Mouse (Mus musculus) MEL (cell line): Measurements from ENCODE around the gene Cfap43. TPM values are rescaled to one million over a fixed set of nuclear protein-coding genes. Genes with fewer than 3 reads are reported as not detected.

Experiments
- DNase-seq: peaks from one replicate; pipeline ENCODE4 v3.0.0; 2011; ENCODE audit warnings: low read depth, low spot score
- H3K27ac ChIP-seq: 2 replicates; pipeline ENCODE4 v1.5.1; 2012; ENCODE audit warnings: low read depth, mild to moderate bottlenecking, control low read depth, low read length, moderate library complexity; ENCODE audit not compliant: control insufficient read depth
- H3K27me3 ChIP-seq, 2 experiments: fragments of 150-350 bp in 1 of 2; sonication (generic) in 1 of 2; 2 replicates each; pipeline ENCODE4 v1.6.1; 2012; ENCODE audit warnings: low read length in 2 of 2, mild to moderate bottlenecking in 2 of 2, improper control_type of control experiment in 1 of 2, moderate library complexity in 1 of 2; ENCODE audit not compliant: insufficient read depth in 2 of 2, control insufficient read depth in 1 of 2
- H3K36me3 ChIP-seq, 2 experiments: 2 replicates each; pipeline ENCODE4 v1.6.1; 2012 to 2014; ENCODE audit warnings: low read length in 2 of 2, improper control_type of control experiment in 1 of 2, inconsistent platforms in 1 of 2, mild to moderate bottlenecking in 1 of 2; ENCODE audit not compliant: insufficient read depth in 2 of 2, control insufficient read depth in 1 of 2
- H3K4me1 ChIP-seq, 2 experiments: fragments of 150-350 bp in 1 of 2; sonication (generic) in 1 of 2; 2 replicates each; pipeline ENCODE4 v1.6.1; 2012; ENCODE audit warnings: low read length in 2 of 2, improper control_type of control experiment in 1 of 2, mild to moderate bottlenecking in 1 of 2; ENCODE audit not compliant: insufficient read depth in 2 of 2, control insufficient read depth in 1 of 2
- H3K4me3 ChIP-seq, 2 experiments: fragments of 150-350 bp in 1 of 2; sonication (generic) in 1 of 2; 2 replicates each; pipeline ENCODE4 v1.5.1; 2012; ENCODE audit warnings: low read depth in 2 of 2, low read length in 2 of 2, mild to moderate bottlenecking in 2 of 2, moderate library complexity in 2 of 2, control low read depth in 1 of 2, improper control_type of control experiment in 1 of 2; ENCODE audit not compliant: control insufficient read depth in 1 of 2, insufficient read depth in 1 of 2
- H3K79me2 ChIP-seq: 2 replicates; pipeline ENCODE4 v1.6.1; 2012; ENCODE audit warnings: mild to moderate bottlenecking, low read length, moderate library complexity; ENCODE audit not compliant: control insufficient read depth, poor library complexity, insufficient read depth
- H3K9ac ChIP-seq: 2 replicates; pipeline ENCODE4 v1.6.1; 2012; ENCODE audit warnings: low read depth, mild to moderate bottlenecking, control low read depth, low read length, moderate library complexity; ENCODE audit not compliant: control insufficient read depth, poor library complexity, severe bottlenecking
- H3K9me3 ChIP-seq: fragments of 150-350 bp; sonication (generic); replicated peaks from 2 replicates; pipeline ENCODE4 v1.6.1; 2012; ENCODE audit warnings: mild to moderate bottlenecking, low read length, improper control_type of control experiment, moderate library complexity; ENCODE audit not compliant: insufficient read depth
- BHLHE40 ChIP-seq: IDR thresholded peaks from 2 replicates; pipeline ENCODE4 v1.6.1; 2012; ENCODE audit warnings: low read depth, mild to moderate bottlenecking, inconsistent platforms, low read length, improper control_type of control experiment, borderline replicate concordance
- CTCF ChIP-seq, 3 experiments: IDR thresholded peaks in 2 of 3; conservative IDR thresholded peaks in 1 of 3; 2 replicates each; pipeline ENCODE4 v1.5.1; 2011 to 2012; ENCODE audit warnings: low read length in 3 of 3, low read depth in 2 of 3, mild to moderate bottlenecking in 2 of 3, improper control_type of control experiment in 1 of 3, inconsistent platforms in 1 of 3, mixed read lengths in 1 of 3, moderate library complexity in 1 of 3; ENCODE audit not compliant: control insufficient read depth in 1 of 3, insufficient read depth in 1 of 3, poor library complexity in 1 of 3, severe bottlenecking in 1 of 3
- E2F4 ChIP-seq: IDR thresholded peaks from 2 replicates; pipeline ENCODE4 v1.6.1; 2011; ENCODE audit warnings: low read depth, low read length, improper control_type of control experiment, borderline replicate concordance
- ELF1 ChIP-seq: IDR thresholded peaks from 2 replicates; pipeline ENCODE4 v1.6.1; 2014; ENCODE audit warnings: low read depth, mild to moderate bottlenecking, inconsistent platforms, low read length, improper control_type of control experiment, moderate library complexity
- ETS1 ChIP-seq: IDR thresholded peaks from 2 replicates; pipeline ENCODE4 v1.6.1; 2012; ENCODE audit warnings: low read depth, mild to moderate bottlenecking, inconsistent platforms, low read length, improper control_type of control experiment, moderate library complexity
- GATA1 ChIP-seq: IDR thresholded peaks from 2 replicates; pipeline ENCODE4 v1.6.1; 2011; ENCODE audit warnings: low read depth, low read length, improper control_type of control experiment
- HCFC1 ChIP-seq: IDR thresholded peaks from 2 replicates; pipeline ENCODE4 v1.6.1; 2012; ENCODE audit warnings: low read depth, mild to moderate bottlenecking, inconsistent platforms, low read length, improper control_type of control experiment, moderate library complexity
- KAT2A ChIP-seq: conservative IDR thresholded peaks from 2 replicates; pipeline ENCODE4 v1.6.1; 2012; ENCODE audit warnings: low read depth, low read length, improper control_type of control experiment, inconsistent platforms
- MAFK ChIP-seq: IDR thresholded peaks from 2 replicates; pipeline ENCODE4 v1.6.1; 2011; ENCODE audit warnings: low read depth, mild to moderate bottlenecking, low read length, improper control_type of control experiment, borderline replicate concordance
- MAX ChIP-seq: IDR thresholded peaks from 2 replicates; pipeline ENCODE4 v1.6.1; 2011; ENCODE audit warnings: low read length, improper control_type of control experiment
- MAZ ChIP-seq: IDR thresholded peaks from 2 replicates; pipeline ENCODE4 v1.6.1; 2012; ENCODE audit warnings: low read depth, mild to moderate bottlenecking, inconsistent platforms, low read length, improper control_type of control experiment
- MEF2A ChIP-seq: IDR thresholded peaks from 2 replicates; pipeline ENCODE4 v1.6.1; 2014; ENCODE audit warnings: low read depth, mild to moderate bottlenecking, inconsistent platforms, low read length, improper control_type of control experiment; ENCODE audit not compliant: poor library complexity, insufficient replicate concordance, severe bottlenecking; ENCODE audit errors: extremely low read depth
- MXI1 ChIP-seq: IDR thresholded peaks from 2 replicates; pipeline ENCODE4 v1.6.1; 2011; ENCODE audit warnings: mild to moderate bottlenecking, low read depth, low read length, improper control_type of control experiment
- MYB ChIP-seq: IDR thresholded peaks from 2 replicates; pipeline ENCODE4 v1.6.1; 2011; ENCODE audit warnings: mild to moderate bottlenecking, low read depth, low read length, improper control_type of control experiment
- MYC ChIP-seq: IDR thresholded peaks from 2 replicates; pipeline ENCODE4 v1.6.1; 2011; ENCODE audit warnings: low read depth, mild to moderate bottlenecking, low read length, improper control_type of control experiment, moderate library complexity
- NELFE ChIP-seq: IDR thresholded peaks from 2 replicates; pipeline ENCODE4 v1.6.1; 2011; ENCODE audit warnings: low read depth, low read length, improper control_type of control experiment
- NRF1 ChIP-seq: IDR thresholded peaks from 2 replicates; pipeline ENCODE4 v1.6.1; 2014; ENCODE audit warnings: low read depth, mild to moderate bottlenecking, inconsistent platforms, low read length, improper control_type of control experiment, moderate library complexity; ENCODE audit not compliant: poor library complexity, insufficient read depth, severe bottlenecking
- POLR2A ChIP-seq, 2 experiments: IDR thresholded peaks; 2 replicates each; pipeline ENCODE4 v1.6.1; 2011 to 2012; ENCODE audit warnings: low read length in 2 of 2, mild to moderate bottlenecking in 2 of 2, control low read depth in 1 of 2, improper control_type of control experiment in 1 of 2, low read depth in 1 of 2, moderate library complexity in 1 of 2; ENCODE audit not compliant: control insufficient read depth in 1 of 2, insufficient read depth in 1 of 2, poor library complexity in 1 of 2
- POLR2AphosphoS2 ChIP-seq: IDR thresholded peaks from 2 replicates; pipeline ENCODE4 v1.6.1; 2011; ENCODE audit warnings: low read length, improper control_type of control experiment
- POLR2AphosphoS5 ChIP-seq: IDR thresholded peaks from 2 replicates; pipeline ENCODE4 v1.6.1; 2012; ENCODE audit warnings: low read depth, borderline replicate concordance, mild to moderate bottlenecking, inconsistent platforms, low read length, moderate library complexity, mixed read lengths
- RAD21 ChIP-seq: IDR thresholded peaks from 2 replicates; pipeline ENCODE4 v1.6.1; 2011; ENCODE audit warnings: mild to moderate bottlenecking, low read depth, low read length, improper control_type of control experiment
- RCOR1 ChIP-seq: IDR thresholded peaks from 2 replicates; pipeline ENCODE4 v1.6.1; 2012; ENCODE audit warnings: low read depth, mild to moderate bottlenecking, inconsistent platforms, low read length, improper control_type of control experiment
- SMC3 ChIP-seq: IDR thresholded peaks from 2 replicates; pipeline ENCODE4 v1.6.1; 2011; ENCODE audit warnings: low read depth, low read length, improper control_type of control experiment
- TAL1 ChIP-seq: IDR thresholded peaks from 2 replicates; pipeline ENCODE4 v1.6.1; 2012; ENCODE audit warnings: mild to moderate bottlenecking, inconsistent platforms, low read length, moderate library complexity, mixed read lengths
- TCF12 ChIP-seq: IDR thresholded peaks from 2 replicates; pipeline ENCODE4 v1.6.1; 2014; ENCODE audit warnings: low read depth, mild to moderate bottlenecking, inconsistent platforms, low read length, improper control_type of control experiment, moderate library complexity
- UBTF ChIP-seq: IDR thresholded peaks from 2 replicates; pipeline ENCODE4 v1.6.1; 2012; ENCODE audit warnings: low read depth, mild to moderate bottlenecking, inconsistent platforms, low read length, improper control_type of control experiment, moderate library complexity, borderline replicate concordance; ENCODE audit not compliant: insufficient read depth
- USF1 ChIP-seq: IDR thresholded peaks from 2 replicates; pipeline ENCODE4 v1.6.1; 2014; ENCODE audit warnings: low read depth, mild to moderate bottlenecking, inconsistent platforms, low read length, improper control_type of control experiment, moderate library complexity
- USF2 ChIP-seq, 2 experiments: IDR thresholded peaks; 2 replicates each; pipeline ENCODE4 v1.6.1; 2011 to 2012; ENCODE audit warnings: improper control_type of control experiment in 2 of 2, low read length in 2 of 2, borderline replicate concordance in 1 of 2, inconsistent platforms in 1 of 2, low read depth in 1 of 2, mild to moderate bottlenecking in 1 of 2; ENCODE audit not compliant: insufficient read depth in 1 of 2
- ZC3H11A ChIP-seq: IDR thresholded peaks from 2 replicates; pipeline ENCODE4 v1.6.1; 2012; ENCODE audit warnings: low read depth, mild to moderate bottlenecking, inconsistent platforms, low read length, improper control_type of control experiment
- ZKSCAN1 ChIP-seq: IDR thresholded peaks from 2 replicates; pipeline ENCODE4 v1.6.1; 2012; ENCODE audit warnings: low read depth, mild to moderate bottlenecking, inconsistent platforms, low read length, improper control_type of control experiment, moderate library complexity
- ZMIZ1 ChIP-seq: IDR thresholded peaks from 2 replicates; pipeline ENCODE4 v1.6.1; 2012; ENCODE audit warnings: low read depth, mild to moderate bottlenecking, inconsistent platforms, low read length, improper control_type of control experiment, moderate library complexity
- ZNF384 ChIP-seq: IDR thresholded peaks from 2 replicates; pipeline ENCODE4 v1.6.1; 2012; ENCODE audit warnings: low read depth, mild to moderate bottlenecking, inconsistent platforms, low read length, improper control_type of control experiment
- polyA plus RNA-seq, 2 experiments: library from polyadenylated mRNA; stranded (reverse) in 1 of 2; unstranded in 1 of 2; fragments of >175 nt in 1 of 2; fragments of >200 nt in 1 of 2; gene quantifications; 2 replicates each; pipeline versions ENCODE4 v1.2.1 to v1.2.4; 2012; ENCODE audit warnings: low replicate concordance in 2 of 2, low read depth in 1 of 2; ENCODE audit not compliant: insufficient read length in 2 of 2, insufficient read depth in 1 of 2, missing spikeins in 1 of 2
- total RNA-seq: library from RNA; depleted of rRNA; stranded (reverse); fragments of 300-350 nt; gene quantifications from 2 replicates; pipeline ENCODE4 v1.2.3, GENCODE M21; 2012

Cfap43 gene
- total and polyA plus RNA-seq, 3 experiments, result 0.10 to 0.12 TPM; not detected in 1

- TF ChIP-seq E2F4, result no peak
- TF ChIP-seq CTCF (IDR thresholded peaks at IDR 0.05 in 2 of 3, conservative IDR thresholded peaks at IDR 0.05 in 1 of 3; ENCODE audit: control insufficient read depth in 1 of 3, insufficient read depth in 1 of 3, low read depth in 2 of 3, low read length in 3 of 3, poor library complexity in 1 of 3, severe bottlenecking in 1 of 3), result no peak
- TF ChIP-seq NELFE, result no peak
- no peak for TF ChIP-seq MYB
- no peak for TF ChIP-seq ZNF384
- TF ChIP-seq UBTF, result no peak
These were observed 15.1 kb upstream of the Cfap43 start (continued) for GRCm38 (mm10) chr19:47934146-47934545.

GRCm38 (mm10) chr19:47931982-47932638 is 13.0 kb upstream of the Cfap43 start:
- Histone ChIP-seq H3K4me1 (0 out of 4 replicates have a peak, but pooled peaks cover 0 to 3% of the 10 kb centered on the region in 2 experiments), H3K9me3 (no peaks in the 10 kb centered on the region), H3K36me3 (no peaks in the 10 kb centered on the region), H3K9ac (no peak overlapping the region), H3K27ac (no peak overlapping the region), H3K79me2 (no peaks in the 10 kb centered on the region), H3K27me3 (no peaks in the 10 kb centered on the region; a peak in 1 of 4 replicates), H3K4me3 (no peak overlapping the region)
- peak; percentile 78 for DNase-seq
- no peak for TF ChIP-seq POLR2A (IDR thresholded peaks at IDR 0.05; ENCODE audit: control insufficient read depth in 1 of 2, insufficient read depth in 1 of 2, low read depth in 1 of 2, low read length in 2 of 2, poor library complexity in 1 of 2)
- TF ChIP-seq NRF1, result no peak
- TF ChIP-seq MYC, result no peak
- TF ChIP-seq UBTF, result no peak
- no peak for TF ChIP-seq MAX
- TF ChIP-seq GATA1, result no peak
- no peak; the same call in none of the 2 replicates for TF ChIP-seq RAD21
- no peak for TF ChIP-seq TCF12
- TF ChIP-seq ZKSCAN1, result peak; percentile 89; the same call in 1 of the 2 replicates
- no peak for TF ChIP-seq ZMIZ1
- TF ChIP-seq RCOR1, result no peak
- TF ChIP-seq USF2 (IDR thresholded peaks at IDR 0.05; ENCODE audit: borderline replicate concordance in 1 of 2, insufficient read depth in 1 of 2, low read depth in 1 of 2, low read length in 2 of 2), result no peak
- TF ChIP-seq BHLHE40, result no peak
- no peak for TF ChIP-seq USF1
- TF ChIP-seq ZNF384, result no peak
- TF ChIP-seq SMC3, result peak; percentile 99
- TF ChIP-seq KAT2A, result no peak
- no peak for TF ChIP-seq ETS1
- no peak for TF ChIP-seq POLR2AphosphoS2
- TF ChIP-seq CTCF (IDR thresholded peaks at IDR 0.05 in 2 of 3, conservative IDR thresholded peaks at IDR 0.05 in 1 of 3; ENCODE audit: control insufficient read depth in 1 of 3, insufficient read depth in 1 of 3, low read depth in 2 of 3, low read length in 3 of 3, poor library complexity in 1 of 3, severe bottlenecking in 1 of 3), result peak; percentile 76 to 100 (median 83)
- no peak for TF ChIP-seq HCFC1
- no peak for TF ChIP-seq MEF2A
- no peak for TF ChIP-seq ELF1
- no peak for TF ChIP-seq E2F4
- no peak for TF ChIP-seq TAL1
- no peak for TF ChIP-seq MYB
- TF ChIP-seq MAFK, result no peak
- no peak for TF ChIP-seq POLR2AphosphoS5
- 0 out of 2 replicates have a peak, but pooled peaks have one; percentile 17 for TF ChIP-seq MXI1
- peak; percentile 41; the same call in 1 of the 2 replicates for TF ChIP-seq MAZ
- TF ChIP-seq ZC3H11A, result peak; percentile 97
